Mouse (Mus musculus) forebrain, embryonic 14.5 days (tissue): Measurements from ENCODE around the gene Clp1. TPM values are rescaled to one million over a fixed set of nuclear protein-coding genes. Genes with fewer than 3 reads are reported as not detected.
A peak's percentile ranks its signal among the peaks of the same experiment; 100 is the strongest.
"Not testable (repeated sequence)": the region's sequence is repeated elsewhere in the genome, so short reads cannot be mapped to it uniquely, and the experiment has no call there.

Experiments
- ATAC-seq: fragments of 200-750 bp; cut with Nextera tagmentation; 2 replicates; pipeline ENCODE4 v1.8.0; 2017; ENCODE audit warnings: mild to moderate bottlenecking, moderate library complexity
- DNase-seq: peaks from one replicate; pipeline ENCODE4 v3.0.0-alpha.2; 2015; ENCODE audit warnings: low spot score
- H3K27ac ChIP-seq: fragments of 300-500 bp; sonication (generic); 2 replicates; pipeline ENCODE4 v1.5.1; 2014; ENCODE audit warnings: low read depth, mild to moderate bottlenecking, control low read depth, low read length, moderate library complexity
- H3K27me3 ChIP-seq: fragments of 300-500 bp; sonication (generic); replicated peaks from 2 replicates; pipeline ENCODE4 v1.6.1; 2014; ENCODE audit warnings: low read length, control low read depth, mixed read lengths; ENCODE audit not compliant: control insufficient read depth, insufficient read depth
- H3K36me3 ChIP-seq: fragments of 300-500 bp; sonication (generic); 2 replicates; pipeline ENCODE4 v1.6.1; 2014; ENCODE audit warnings: low read length, control low read depth; ENCODE audit not compliant: control insufficient read depth, insufficient read depth
- H3K4me1 ChIP-seq: fragments of 300-500 bp; sonication (generic); 2 replicates; pipeline ENCODE4 v1.6.1; 2014; ENCODE audit warnings: antibody characterized with exemption, low read length, control low read depth; ENCODE audit not compliant: control insufficient read depth, insufficient read depth
- H3K4me2 ChIP-seq: fragments of 300-500 bp; sonication (generic); 2 replicates; pipeline ENCODE4 v1.6.1; 2014; ENCODE audit warnings: mild to moderate bottlenecking, control low read depth, low read length
- H3K4me3 ChIP-seq: fragments of 300-500 bp; sonication (generic); 2 replicates; pipeline ENCODE4 v1.5.1; 2014; ENCODE audit warnings: low read depth, low read length, control low read depth
- H3K9ac ChIP-seq: fragments of 300-500 bp; sonication (generic); 2 replicates; pipeline ENCODE4 v1.6.1; 2014; ENCODE audit warnings: mild to moderate bottlenecking, low read length, control low read depth, moderate library complexity
- H3K9me3 ChIP-seq: fragments of 300-500 bp; sonication (generic); replicated peaks from 2 replicates; pipeline ENCODE4 v1.6.1; 2016; ENCODE audit warnings: low read length, control low read depth, mixed read lengths; ENCODE audit not compliant: control insufficient read depth
- WGBS: fragments of 180-500 bp; shearing (Covaris S2); extraction: QIAGEN DNeasy Blood & Tissue Kit; methylation state at CpG from one replicate; pipeline ENCODE4 v1.1.7; 2014; 5-methylcytosine and 5-hydroxymethylcytosine counted together
- polyA plus RNA-seq: library from polyadenylated mRNA; unstranded; fragments of >200 nt; fragmentation: Nextera tagmentation; extraction: Ambion mirVana; gene quantifications from 2 replicates; pipeline ENCODE4 v1.2.1, GENCODE M21; 2014

The Clp1 gene
- polyA plus RNA-seq, 1 experiment from 2014 or later = 32.3 TPM

- H3K4me1 ChIP-seq = peaks cover 45% of the 10 kb centered on the region
- DNase-seq (peak; percentile 2), ATAC-seq (no peak)
- peak overlapping the region; percentile 38 for H3K4me3 ChIP-seq
- H3K9ac ChIP-seq = peak overlapping the region; percentile 68
- WGBS = 0% methylated on average over 2 of the region's 2 CpGs
- H3K36me3 ChIP-seq = no peaks in the 10 kb centered on the region; the same call in 1 of the 2 replicates
- no peaks in the 10 kb centered on the region for H3K9me3 ChIP-seq
- no peaks in the 10 kb centered on the region for H3K27me3 ChIP-seq
- 0 out of 2 replicates have a peak overlapping the region, but pooled peaks have one; percentile 45 for H3K27ac ChIP-seq
- H3K4me2 ChIP-seq = peak overlapping the region; percentile 77
These were observed 7.8 kb upstream of the Clp1 start for GRCm38 (mm10) chr2:84734919-84735318.

- Histone ChIP-seq H3K4me2 (peak overlapping the region; percentile 77), H3K27ac (peak overlapping the region; percentile 45), H3K4me1 (peaks cover 45% of the 10 kb centered on the region), H3K9ac (peak overlapping the region; percentile 68), H3K27me3 (no peaks in the 10 kb centered on the region), H3K9me3 (no peaks in the 10 kb centered on the region), H3K4me3 (peak overlapping the region; percentile 38), H3K36me3 (no peaks in the 10 kb centered on the region)
- ATAC-seq = peak; percentile 61
- peak; percentile 70 for DNase-seq
- WGBS = 1% methylated on average over 11 of the region's 11 CpGs
These were observed 7.3 kb upstream of the Clp1 start for GRCm38 (mm10) chr2:84734351-84734864.

- peak within 1 kb of the TSS; percentile 77 for H3K4me2 ChIP-seq
- H3K9me3 ChIP-seq = no peaks in the 10 kb centered on the region
- H3K9ac ChIP-seq = peak within 1 kb of the TSS; percentile 68
- ATAC-seq = peak; percentile 71
- H3K4me3 ChIP-seq = peak within 1 kb of the TSS; percentile 38
- DNase-seq = peak; percentile 78
- no peaks in the 10 kb centered on the region for H3K36me3 ChIP-seq
- no peaks in the 10 kb centered on the region for H3K27me3 ChIP-seq
- WGBS = 6% methylated on average over 8 of the region's 8 CpGs
- H3K27ac ChIP-seq = peak within 1 kb of the TSS; percentile 45
- peaks cover 42% of the 10 kb centered on the region for H3K4me1 ChIP-seq
These were observed 6.6 kb upstream of the Clp1 start, which contains the start of gene Ypel4 for GRCm38 (mm10) chr2:84733579-84734300. Gene Ypel4 (plus strand): TSS chr2:84734058.

- Histone ChIP-seq H3K27ac (no peak overlapping the region), H3K9ac (no peak overlapping the region), H3K4me3 (no peak overlapping the region), H3K27me3 (no peaks in the 10 kb centered on the region), H3K9me3 (no peaks in the 10 kb centered on the region), H3K36me3 (no peaks in the 10 kb centered on the region), H3K4me1 (peaks cover 28% of the 10 kb centered on the region), H3K4me2 (no peak overlapping the region)
- no peak for ATAC-seq
- DNase-seq = no peak
- WGBS = 81% methylated on average over 1 of the region's 1 CpGs
These were observed 5.2 kb upstream of the Clp1 start for GRCm38 (mm10) chr2:84732394-84732793.

GRCm38 (mm10) chr2:84731206-84731605 is 4.1 kb upstream of the Clp1 start:
- no peak for ATAC-seq
- Histone ChIP-seq H3K4me3 (no peak overlapping the region), H3K4me2 (no peak overlapping the region), H3K9ac (no peak overlapping the region), H3K27me3 (no peaks in the 10 kb centered on the region), H3K36me3 (no peaks in the 10 kb centered on the region), H3K27ac (no peak overlapping the region), H3K4me1 (peaks cover 22% of the 10 kb centered on the region), H3K9me3 (no peaks in the 10 kb centered on the region)
- no peak for DNase-seq
- 88% methylated on average over 3 of the region's 3 CpGs for WGBS

GRCm38 (mm10) chr2:84728191-84728590 is 1.0 kb upstream of the Clp1 start:
- 83% methylated on average over 5 of the region's 5 CpGs for WGBS
- H3K27me3 ChIP-seq, H3K9me3 ChIP-seq, H3K9ac ChIP-seq, H3K4me3 ChIP-seq, H3K4me1 ChIP-seq, ATAC-seq, H3K27ac ChIP-seq, H3K4me2 ChIP-seq, DNase-seq: not testable (repeated sequence)
- H3K36me3 ChIP-seq = peaks cover 26% of the 10 kb centered on the region

GRCm38 (mm10) chr2:84726716-84727115 is 434 bp downstream of the Clp1 start:
- 5% methylated on average over 9 of the region's 9 CpGs for WGBS
- H3K36me3 ChIP-seq = peaks cover 34% of the 10 kb centered on the region
- peaks cover 8% of the 10 kb centered on the region for H3K4me1 ChIP-seq
- peak overlapping the region; percentile 93 for H3K4me2 ChIP-seq
- peak overlapping the region; percentile 72 for H3K9ac ChIP-seq
- no peak overlapping the region for H3K27ac ChIP-seq
- H3K27me3 ChIP-seq = no peaks in the 10 kb centered on the region
- DNase-seq = no peak
- H3K4me3 ChIP-seq = peak overlapping the region; percentile 64
- peak; percentile 18 for ATAC-seq
- no peaks in the 10 kb centered on the region for H3K9me3 ChIP-seq

- H3K9me3 ChIP-seq = no peaks in the 10 kb centered on the region
- H3K27me3 ChIP-seq = no peaks in the 10 kb centered on the region
- peak overlapping the region; percentile 93; the same call in 1 of the 2 replicates for H3K4me2 ChIP-seq
- ATAC-seq (no peak), DNase-seq (no peak)
- no peak overlapping the region for H3K9ac ChIP-seq
- H3K36me3 ChIP-seq = peaks cover 42% of the 10 kb centered on the region
- 94% methylated on average over 10 of the region's 10 CpGs for WGBS
- H3K4me1 ChIP-seq = peaks cover 8% of the 10 kb centered on the region
- no peak overlapping the region for H3K4me3 ChIP-seq
- no peak overlapping the region for H3K27ac ChIP-seq
These were observed 1.4 kb downstream of the Clp1 start for GRCm38 (mm10) chr2:84725770-84726169.

GRCm38 (mm10) chr2:84723856-84724255 is 3.3 kb downstream of the Clp1 start:
- Histone ChIP-seq H3K4me1 (peaks cover 8% of the 10 kb centered on the region), H3K36me3 (peaks cover 42% of the 10 kb centered on the region), H3K27me3 (no peaks in the 10 kb centered on the region), H3K4me3 (no peak overlapping the region), H3K9me3 (no peaks in the 10 kb centered on the region), H3K4me2 (no peak overlapping the region), H3K27ac (no peak overlapping the region), H3K9ac (no peak overlapping the region)
- no peak for DNase-seq
- 95% methylated on average over 14 of the region's 14 CpGs for WGBS
- no peak for ATAC-seq
